Mouse (Mus musculus) liver, adult (tissue): Measurements from ENCODE around the gene Meis1.
A peak's percentile ranks its signal among the peaks of the same experiment; 100 is the strongest.

Experiments used
- GATA4 ChIP-seq: IDR thresholded peaks from 2 replicates; pipeline ENCODE4 v1.6.1; 2014; ENCODE audit warnings: mild to moderate bottlenecking, low read length; ENCODE audit not compliant: insufficient replicate concordance

Gene Meis1

GRCm38 (mm10) chr11:18924583-18925334, 94.0 kb downstream of the Meis1 start:
- TF ChIP-seq GATA4: peak; percentile 79; the same call in 1 of the 2 replicates

DNA sequence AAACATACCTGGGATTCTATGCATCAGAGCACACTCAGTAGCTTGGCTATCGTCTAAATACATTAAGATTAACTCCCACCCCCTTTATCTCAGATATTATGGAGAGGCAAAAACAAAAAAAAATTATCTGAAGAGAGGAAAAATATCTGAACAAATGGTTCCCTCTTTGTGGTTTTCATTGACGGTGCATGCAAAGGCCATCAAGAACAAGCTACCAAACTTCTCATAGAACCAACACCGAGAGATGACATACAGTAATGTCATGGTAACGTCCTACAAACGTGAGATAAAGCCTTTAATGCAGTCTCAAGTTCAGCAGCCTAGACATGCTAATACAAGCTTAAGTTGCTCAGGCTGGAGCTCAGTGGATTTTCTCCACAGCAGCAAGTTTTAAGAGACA, 95.5 kb downstream of the Meis1 start:
- no peak for TF ChIP-seq GATA4

DNA sequence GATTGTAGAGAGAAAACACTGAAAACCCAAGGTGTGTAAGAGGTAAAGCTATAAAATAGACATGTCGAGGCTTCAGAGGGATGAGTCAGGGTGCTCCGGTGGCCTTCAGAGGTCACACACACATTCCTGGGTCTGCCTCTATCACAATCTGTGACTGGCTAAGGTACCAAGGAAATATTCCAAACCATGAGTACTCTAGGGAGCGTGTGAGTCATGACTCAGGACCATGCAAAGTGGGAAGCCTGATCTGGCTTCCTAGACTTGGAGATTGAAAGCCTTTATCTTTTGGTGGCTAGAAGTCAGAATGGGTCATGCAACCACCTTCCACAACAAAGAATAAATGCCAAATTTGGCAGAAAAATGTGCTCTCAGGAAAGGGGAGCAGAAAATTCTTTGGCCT, 98.1 kb downstream of the Meis1 start:
- no peak for TF ChIP-seq GATA4

DNA sequence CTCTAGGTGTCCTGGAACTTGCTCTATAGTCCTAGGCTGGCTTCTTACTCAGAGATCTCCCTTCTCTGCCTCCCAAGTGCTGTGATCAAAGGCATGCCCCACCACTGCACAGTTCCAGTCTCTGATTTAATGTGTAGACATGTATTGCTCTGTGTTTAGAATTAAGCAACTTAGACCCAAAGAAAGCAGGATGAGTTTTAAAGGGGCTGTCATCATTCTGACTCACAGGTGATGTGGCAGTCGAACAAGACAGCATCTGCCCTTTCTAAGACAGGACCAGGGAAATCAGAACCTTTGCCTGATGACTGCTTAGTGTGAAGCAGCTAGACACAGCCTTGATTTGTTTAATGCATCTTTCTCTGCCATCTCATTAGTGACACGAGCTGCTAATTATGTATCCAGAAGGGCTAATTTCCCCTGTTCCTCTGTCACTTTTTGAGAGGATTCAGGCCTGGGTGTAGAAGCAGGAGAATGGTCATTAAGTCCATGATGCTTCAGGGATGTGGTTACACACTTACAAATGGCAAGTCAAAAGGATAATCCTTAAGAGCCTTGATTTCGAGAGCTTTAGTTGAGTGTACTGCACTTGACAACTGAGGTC, 99.5 kb downstream of the Meis1 start:
- no peak for TF ChIP-seq GATA4

DNA sequence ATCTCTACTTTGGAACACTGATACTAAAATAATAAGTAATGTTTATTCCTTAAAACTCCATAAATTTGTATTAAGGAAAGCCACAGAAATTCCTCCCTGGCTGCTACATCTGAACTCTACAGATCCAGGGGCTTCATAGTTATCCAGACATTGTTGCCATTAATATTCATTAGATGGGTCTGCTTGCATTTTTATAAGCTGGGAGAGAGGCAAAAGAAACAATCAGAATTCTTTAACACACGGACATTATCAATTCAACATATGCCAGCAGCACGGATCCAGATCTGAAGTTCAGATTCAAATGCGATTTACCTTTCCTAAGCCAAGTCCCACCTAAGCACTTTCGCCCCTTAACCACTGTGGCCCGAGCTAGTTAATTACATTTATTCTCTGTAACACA, 100.9 kb downstream of the Meis1 start:
- TF ChIP-seq GATA4: no peak

DNA sequence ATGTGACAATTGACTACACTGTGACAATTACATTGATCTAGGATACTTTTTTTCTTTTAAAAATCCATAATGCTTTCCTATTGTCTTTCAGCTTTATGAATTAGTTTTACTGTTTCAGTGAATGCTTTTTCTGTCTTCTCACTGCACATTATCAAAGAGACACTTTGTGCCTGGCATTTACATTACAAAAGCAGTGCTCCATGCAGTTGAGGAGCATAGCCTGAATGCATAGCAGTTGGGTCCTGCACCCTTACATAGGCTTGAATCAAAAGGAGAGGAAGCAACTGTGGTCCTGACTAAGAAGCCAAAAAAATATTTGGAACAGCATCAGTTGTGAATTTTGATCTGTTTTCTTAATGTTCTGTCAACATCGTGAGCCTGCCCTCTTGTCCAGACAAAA, 105.5 kb downstream of the Meis1 start:
- no peak for TF ChIP-seq GATA4

DNA sequence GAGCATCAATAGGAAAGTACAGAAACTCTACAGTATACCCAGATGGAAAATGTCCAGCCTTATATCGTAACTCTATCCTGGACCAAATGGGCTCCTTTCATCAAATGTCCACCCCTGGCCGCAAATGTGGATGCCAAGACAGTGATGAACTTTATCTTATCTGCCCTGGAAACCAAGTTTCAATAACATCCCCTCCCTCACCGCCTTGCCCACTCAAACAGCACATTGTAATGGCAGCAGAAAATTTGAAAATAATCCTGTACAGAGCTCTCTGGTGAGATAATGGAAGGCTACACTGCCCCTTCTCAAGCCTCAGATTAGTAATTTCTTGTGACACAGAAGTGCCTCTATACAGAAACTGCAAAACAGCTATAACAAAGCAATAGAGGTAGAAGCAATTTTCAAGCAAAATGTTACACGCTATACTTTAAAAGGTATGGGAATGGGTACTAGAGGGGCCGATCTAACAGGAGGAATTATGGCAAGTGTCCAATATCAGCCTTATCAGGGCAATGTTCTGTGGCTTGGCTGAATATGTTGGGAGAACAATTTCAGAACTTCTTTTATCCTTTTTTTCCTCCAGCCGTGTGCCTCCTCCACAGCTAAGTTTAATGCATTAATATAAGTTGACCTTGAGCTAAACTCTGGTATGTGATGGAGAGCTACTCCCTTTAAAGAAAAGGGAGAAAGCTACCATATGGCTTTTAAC, 106.3 kb downstream of the Meis1 start:
- TF ChIP-seq GATA4: no peak

DNA sequence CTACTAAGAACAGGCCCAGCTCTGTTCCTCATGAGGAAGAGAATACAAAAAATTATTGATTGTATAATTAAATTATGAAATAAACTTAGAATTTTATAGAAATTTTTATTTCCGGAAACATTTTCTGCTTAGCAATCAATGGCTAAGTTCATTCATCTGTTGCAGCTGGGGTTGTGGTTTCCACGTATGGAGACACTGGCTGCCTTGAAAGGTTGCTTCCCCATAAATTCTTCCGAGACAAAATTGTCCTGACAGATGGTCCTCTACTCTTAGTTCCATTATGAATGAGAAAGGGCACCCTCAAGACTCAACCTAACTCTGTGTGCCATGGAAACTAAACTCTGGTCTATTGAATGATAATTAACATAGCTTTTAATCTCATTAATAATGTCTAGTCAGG, 111.9 kb downstream of the Meis1 start:
- no peak for TF ChIP-seq GATA4

DNA sequence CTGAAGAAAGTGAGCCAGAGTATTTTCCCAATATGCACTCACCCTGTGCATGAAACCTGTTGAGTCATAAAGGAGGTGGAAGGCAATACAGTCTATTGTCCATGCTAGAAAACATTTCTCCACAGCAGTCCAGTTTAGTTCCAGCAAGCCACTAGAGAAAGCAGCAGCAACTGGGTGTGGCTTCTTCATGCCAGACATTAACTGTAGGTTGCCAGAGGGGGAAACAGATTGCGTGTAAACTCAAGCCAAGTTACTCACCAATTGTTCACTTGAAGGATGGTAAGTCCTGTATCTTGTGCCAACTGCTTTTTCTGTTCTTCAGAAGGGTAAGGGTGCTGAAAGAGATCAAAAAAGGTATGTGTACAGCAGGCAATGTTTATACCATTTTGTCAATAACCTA, 113.4 kb downstream of the Meis1 start:
- no peak for TF ChIP-seq GATA4

GRCm38 (mm10) chr11:18904880-18905279, 113.9 kb downstream of the Meis1 start:
- TF ChIP-seq GATA4: no peak

- no peak for TF ChIP-seq GATA4
Measured at GRCm38 (mm10) chr11:18904285-18904684, 114.5 kb downstream of the Meis1 start.

DNA sequence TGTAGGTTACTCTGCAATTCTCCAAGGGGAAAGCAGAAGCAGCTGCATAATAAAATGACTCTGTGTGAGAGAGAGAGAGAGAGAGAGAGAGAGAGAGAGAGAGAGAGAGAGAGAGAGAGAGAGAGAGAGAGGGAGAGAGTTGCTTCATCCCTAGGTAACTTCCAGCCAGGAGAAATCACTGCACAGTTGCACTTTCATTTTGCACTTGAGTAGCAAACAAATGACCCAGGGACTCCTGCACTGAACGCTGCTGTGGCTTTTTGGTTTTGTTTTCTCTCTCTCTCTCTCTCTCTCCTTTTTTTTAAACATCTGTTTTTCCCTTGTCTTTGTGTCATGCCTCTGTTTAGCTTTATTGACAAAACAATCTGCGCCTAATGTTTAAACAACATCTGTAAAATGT, 118.3 kb downstream of the Meis1 start:
- TF ChIP-seq GATA4: no peak

DNA sequence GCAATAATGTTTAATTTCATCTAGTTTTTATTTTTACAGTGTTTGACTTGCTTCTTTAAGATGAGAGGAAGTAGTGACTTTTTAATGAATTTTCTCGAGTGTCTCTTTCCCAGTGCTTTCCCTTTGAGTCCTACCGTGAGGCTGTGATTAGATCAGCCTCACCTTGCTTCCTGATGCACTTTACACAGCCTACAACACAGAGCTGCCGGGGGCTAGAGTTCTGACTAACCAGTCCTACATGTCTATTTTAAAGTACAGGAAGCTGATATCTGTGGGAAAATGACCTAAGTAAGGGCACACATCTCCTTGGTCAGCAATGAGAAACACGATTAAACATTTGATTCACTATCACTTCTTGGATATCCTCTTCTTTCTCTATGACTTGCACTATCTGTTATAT, 119.9 kb downstream of the Meis1 start:
- TF ChIP-seq GATA4: no peak

- TF ChIP-seq GATA4: no peak
Measured at GRCm38 (mm10) chr11:18897921-18898646, 120.7 kb downstream of the Meis1 start.

DNA sequence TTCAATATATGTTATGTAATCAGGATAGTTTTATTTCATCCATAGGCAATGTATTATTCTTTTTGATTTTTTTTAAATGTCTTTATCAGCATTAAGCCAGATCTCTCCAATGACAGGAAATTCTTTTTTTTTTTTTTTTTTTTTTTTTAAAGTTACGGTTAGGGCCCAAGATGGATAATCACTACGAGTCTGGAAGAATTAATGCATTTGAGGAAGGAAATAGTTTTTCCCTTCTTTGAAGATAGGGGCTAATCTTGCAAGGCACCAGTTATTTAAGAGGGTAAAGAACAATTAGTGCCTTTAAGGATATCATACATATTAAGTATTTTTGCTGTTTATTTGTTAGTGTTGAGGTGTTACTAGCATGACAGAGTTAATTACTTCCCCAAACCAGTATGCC, 121.5 kb downstream of the Meis1 start:
- TF ChIP-seq GATA4: no peak

- TF ChIP-seq GATA4: no peak
Measured at GRCm38 (mm10) chr11:18892470-18892869, 126.3 kb downstream of the Meis1 start.
